Mouse (Mus musculus): ENCODE measurements at regions not wholly inside any gene's neighbourhood (a gene's known extent, or its start where the extent isn't known, plus 50 kb on each side); places are given as distances from the start of the nearest gene placed in this dataset.

- no peak overlapping the region for H3K4me2 ChIP-seq (ENCODE audit: insufficient read depth, low read depth, poor library complexity, severe bottlenecking)
- H3K4me1 ChIP-seq (ENCODE audit: control insufficient read depth in 1 of 2, insufficient read depth in 2 of 2) = no peaks in the 10 kb centered on the region
- H3K4me3 ChIP-seq (replicated peaks in 1 of 3; ENCODE audit: low read depth in 2 of 3, low read length in 2 of 3, poor library complexity in 1 of 3) = no peak overlapping the region
- in situ Hi-C loops (cut with MboI; ENCODE audit: low pct_ligation_motif_present, low pct_unique_long_range_greater_than_20kb, low sequenced_read_pairs) = no loop called here
- H3K36me3 ChIP-seq (replicated peaks in 1 of 2; ENCODE audit: control insufficient read depth in 1 of 2, insufficient read depth in 1 of 2, low read length in 1 of 2) = no peaks in the 10 kb centered on the region
- dilution Hi-C loops (cut with MboI; ENCODE audit: extremely low pct_ligation_motif_present, extremely low pct_unique_long_range_greater_than_20kb, low sequenced_read_pairs) = no loop called here
- TF ChIP-seq GABPA (IDR thresholded peaks at IDR 0.05; ENCODE audit: insufficient replicate concordance, low read depth, low read length) (no peak), POLR2A (IDR thresholded peaks at IDR 0.05; ENCODE audit: low read depth, low read length) (no peak), IRF4 (IDR thresholded peaks at IDR 0.05; ENCODE audit: low read depth, low read length) (no peak), MXI1 (IDR thresholded peaks at IDR 0.05; ENCODE audit: low read depth, low read length) (no peak), HCFC1 (IDR thresholded peaks at IDR 0.05; ENCODE audit: low read depth, low read length) (no peak), JUND (conservative IDR thresholded peaks at IDR 0.05; ENCODE audit: low read depth, low read length) (no peak), ZC3H11A (IDR thresholded peaks at IDR 0.05; ENCODE audit: low read depth, low read length) (no peak), ZMIZ1 (IDR thresholded peaks at IDR 0.05; ENCODE audit: low read depth, low read length) (no peak), MAFK (IDR thresholded peaks at IDR 0.05; ENCODE audit: insufficient replicate concordance, low read length) (no peak)
- no peak overlapping the region for H3K9ac ChIP-seq (ENCODE audit: insufficient read depth, low read depth)
- H3K27me3 ChIP-seq (replicated peaks) = peaks cover 11% of the 10 kb centered on the region
- peak overlapping the region; percentile 20; the same call in 1 of the 2 replicates for H3K27ac ChIP-seq (ENCODE audit: insufficient read depth, low read depth)
- H3K9me3 ChIP-seq (replicated peaks; ENCODE audit: low read length) = no peaks in the 10 kb centered on the region
- DNase-seq (ENCODE audit: extremely low read depth) = no peak
- no peaks in the 10 kb centered on the region for H3K79me2 ChIP-seq (replicated peaks; ENCODE audit: control insufficient read depth, extremely low read depth, insufficient read depth, poor library complexity, severe bottlenecking)
Measured at GRCm38 (mm10) chr8:96237940-96238339, 349.6 kb upstream of the Got2 start.

DNA sequence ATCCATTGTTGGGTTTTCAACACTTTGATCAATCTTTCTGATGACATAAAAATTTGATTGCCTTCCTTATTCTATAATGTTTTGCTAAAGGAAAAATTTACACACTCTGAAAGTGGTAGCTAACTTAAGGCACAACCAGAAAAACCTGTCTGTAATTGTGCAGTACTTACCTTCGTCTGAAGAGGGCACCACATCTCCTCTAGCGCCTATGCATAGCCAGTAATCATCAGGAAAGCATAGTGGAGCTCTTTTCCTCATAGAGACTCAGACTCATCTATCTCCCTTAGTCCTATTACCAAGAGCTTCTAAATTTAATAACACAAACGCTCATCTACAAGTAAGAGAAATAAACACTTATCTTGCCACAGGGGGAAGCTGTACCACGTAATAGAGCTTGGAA lies 342.1 kb upstream of the Got2 start:
- Histone ChIP-seq H3K4me1 (ENCODE audit: control insufficient read depth in 1 of 2, insufficient read depth in 2 of 2) (no peaks in the 10 kb centered on the region), H3K9me3 (replicated peaks; ENCODE audit: low read length) (no peaks in the 10 kb centered on the region), H3K4me2 (ENCODE audit: insufficient read depth, low read depth, poor library complexity, severe bottlenecking) (no peak overlapping the region), H3K9ac (ENCODE audit: insufficient read depth, low read depth) (no peak overlapping the region), H3K4me3 (replicated peaks in 1 of 3; ENCODE audit: low read depth in 2 of 3, low read length in 2 of 3, poor library complexity in 1 of 3) (no peak overlapping the region), H3K27ac (ENCODE audit: insufficient read depth, low read depth) (no peak overlapping the region), H3K27me3 (replicated peaks) (peaks cover 17% of the 10 kb centered on the region), H3K36me3 (replicated peaks in 1 of 2; ENCODE audit: control insufficient read depth in 1 of 2, insufficient read depth in 1 of 2, low read length in 1 of 2) (no peaks in the 10 kb centered on the region), H3K79me2 (replicated peaks; ENCODE audit: control insufficient read depth, extremely low read depth, insufficient read depth, poor library complexity, severe bottlenecking) (no peaks in the 10 kb centered on the region)
- dilution Hi-C loops (cut with MboI; ENCODE audit: extremely low pct_ligation_motif_present, extremely low pct_unique_long_range_greater_than_20kb, low sequenced_read_pairs) (no loop called here), in situ Hi-C loops (cut with MboI; ENCODE audit: low pct_ligation_motif_present, low pct_unique_long_range_greater_than_20kb, low sequenced_read_pairs) (no loop called here)
- DNase-seq (ENCODE audit: extremely low read depth) = peak; percentile 30
- TF ChIP-seq ETS1 (conservative IDR thresholded peaks at IDR 0.05; ENCODE audit: low read depth, low read length) (no peak), KAT2A (IDR thresholded peaks at IDR 0.05; ENCODE audit: insufficient replicate concordance, low read length) (no peak), JUND (conservative IDR thresholded peaks at IDR 0.05; ENCODE audit: low read depth, low read length) (no peak), NELFE (IDR thresholded peaks at IDR 0.05; ENCODE audit: low read depth, low read length) (no peak), MEF2A (IDR thresholded peaks at IDR 0.05; ENCODE audit: borderline replicate concordance, low read depth, low read length) (no peak), EP300 (IDR thresholded peaks at IDR 0.05; ENCODE audit: low read length) (no peak), TBP (conservative IDR thresholded peaks at IDR 0.05; ENCODE audit: low read depth, low read length) (no peak), RCOR1 (conservative IDR thresholded peaks at IDR 0.05; ENCODE audit: low read depth, low read length) (no peak), BHLHE40 (IDR thresholded peaks at IDR 0.05; ENCODE audit: low read depth, low read length) (no peak), RAD21 (IDR thresholded peaks at IDR 0.05; ENCODE audit: low read depth, low read length) (peak; percentile 42), IRF4 (IDR thresholded peaks at IDR 0.05; ENCODE audit: low read depth, low read length) (no peak), POLR2AphosphoS2 (IDR thresholded peaks at IDR 0.05; ENCODE audit: low read depth, low read length) (no peak), MAFK (IDR thresholded peaks at IDR 0.05; ENCODE audit: insufficient replicate concordance, low read length) (no peak), CTCF (conservative IDR thresholded peaks at IDR 0.05 in 1 of 2, IDR thresholded peaks at IDR 0.05 in 1 of 2; ENCODE audit: low read depth in 2 of 2, low read length in 2 of 2) (peak; percentile 24 to 45; a peak in 3 of 4 replicates), HCFC1 (IDR thresholded peaks at IDR 0.05; ENCODE audit: low read depth, low read length) (no peak)

Measured in CH12.LX (cell line).